Mouse (Mus musculus) kidney, embryonic 14.5 days (tissue): ENCODE measurements at regions not wholly inside any gene's neighbourhood (a gene's known extent, or its start where the extent isn't known, plus 50 kb on each side); places are given as distances from the start of the nearest gene placed in this dataset.

Source experiments
- ATAC-seq: fragments of 200-750 bp; cut with Nextera tagmentation; 2 replicates; pipeline ENCODE4 v1.8.0; 2017; ENCODE audit warnings: moderate number of reproducible peaks, mild to moderate bottlenecking, moderate TSS enrichment, moderate library complexity; ENCODE audit not compliant: low FRiP score, low TSS enrichment
- H3K27ac ChIP-seq: fragments of 300-500 bp; sonication (generic); 2 replicates; pipeline ENCODE4 v1.5.1; 2014; ENCODE audit warnings: low read depth, mild to moderate bottlenecking, low read length, moderate library complexity, mixed read lengths
- H3K27me3 ChIP-seq: fragments of 300-500 bp; sonication (generic); 2 replicates; pipeline ENCODE4 v1.6.1; 2014; ENCODE audit warnings: mild to moderate bottlenecking, low read length; ENCODE audit not compliant: control insufficient read depth, insufficient read depth
- H3K36me3 ChIP-seq: fragments of 300-500 bp; sonication (generic); 2 replicates; pipeline ENCODE4 v1.6.1; 2014; ENCODE audit warnings: low read length, mixed read lengths; ENCODE audit not compliant: control insufficient read depth, insufficient read depth
- H3K4me1 ChIP-seq: fragments of 300-500 bp; sonication (generic); 2 replicates; pipeline ENCODE4 v1.6.1; 2014; ENCODE audit warnings: low read length, mixed read lengths; ENCODE audit not compliant: control insufficient read depth, insufficient read depth
- H3K4me2 ChIP-seq: fragments of 300-500 bp; sonication (generic); replicated peaks from 2 replicates; pipeline ENCODE4 v1.6.1; 2014; ENCODE audit warnings: low read depth, mild to moderate bottlenecking, low read length
- H3K4me3 ChIP-seq: fragments of 300-500 bp; sonication (generic); 2 replicates; pipeline ENCODE4 v1.5.1; 2014; ENCODE audit warnings: mild to moderate bottlenecking, low read length
- H3K9ac ChIP-seq: fragments of 300-500 bp; sonication (generic); 2 replicates; pipeline ENCODE4 v1.6.1; 2014; ENCODE audit warnings: low read depth, mild to moderate bottlenecking, low read length, moderate library complexity
- H3K9me3 ChIP-seq: fragments of 300-500 bp; sonication (generic); 2 replicates; pipeline ENCODE4 v1.6.1; 2016; ENCODE audit warnings: low read length; ENCODE audit not compliant: control insufficient read depth
- WGBS: fragments of 180-500 bp; shearing (Covaris S2); extraction: QIAGEN DNeasy Blood & Tissue Kit; methylation state at CpG from one replicate; pipeline ENCODE4 v1.1.7; 2014; 5-methylcytosine and 5-hydroxymethylcytosine counted together

GRCm38 (mm10) chr9:63838996-63839772 is 81.4 kb upstream of the Smad3 start:
- WGBS = 89% methylated on average over 14 of the region's 14 CpGs

GRCm38 (mm10) chr9:63837552-63837951 is 79.8 kb upstream of the Smad3 start:
- WGBS = 51% methylated on average over 6 of the region's 6 CpGs
- no peak for ATAC-seq
- peak overlapping the region; percentile 57 for H3K27ac ChIP-seq

More at GRCm38 (mm10) chr9:63838996-63839772, 81.4 kb upstream of the Smad3 start:
- Histone ChIP-seq H3K4me2 (no peak overlapping the region), H3K4me3 (no peak overlapping the region), H3K27ac (no peak overlapping the region), H3K9me3 (no peaks in the 10 kb centered on the region), H3K27me3 (peaks cover 3% of the 10 kb centered on the region), H3K9ac (no peak overlapping the region), H3K36me3 (no peaks in the 10 kb centered on the region), H3K4me1 (peaks cover 22% of the 10 kb centered on the region)
- ATAC-seq = no peak

GRCm38 (mm10) chr9:63836565-63837284 is 78.9 kb upstream of the Smad3 start:
- Histone ChIP-seq H3K4me3 (no peak overlapping the region), H3K9me3 (no peaks in the 10 kb centered on the region), H3K9ac (peak overlapping the region; percentile 18; the same call in 1 of the 2 replicates), H3K4me1 (peaks cover 22% of the 10 kb centered on the region), H3K36me3 (no peaks in the 10 kb centered on the region), H3K27ac (peak overlapping the region; percentile 57), H3K4me2 (peak overlapping the region; percentile 17; the same call in 1 of the 2 replicates), H3K27me3 (peaks cover 3% of the 10 kb centered on the region)
- peak; percentile 75 for ATAC-seq
- WGBS = 21% methylated on average over 5 of the region's 5 CpGs

More at GRCm38 (mm10) chr9:63837552-63837951, 79.8 kb upstream of the Smad3 start:
- Histone ChIP-seq H3K9me3 (no peaks in the 10 kb centered on the region), H3K4me3 (no peak overlapping the region), H3K27me3 (peaks cover 3% of the 10 kb centered on the region), H3K4me2 (no peak overlapping the region), H3K4me1 (peaks cover 22% of the 10 kb centered on the region), H3K36me3 (no peaks in the 10 kb centered on the region), H3K9ac (no peak overlapping the region)

GRCm38 (mm10) chr9:63836036-63836435 is 78.2 kb upstream of the Smad3 start:
- peak overlapping the region; percentile 18; the same call in 1 of the 2 replicates for H3K9ac ChIP-seq
- peaks cover 22% of the 10 kb centered on the region for H3K4me1 ChIP-seq
- WGBS = 33% methylated on average over 11 of the region's 11 CpGs
- H3K9me3 ChIP-seq = no peaks in the 10 kb centered on the region
- H3K27me3 ChIP-seq = peaks cover 3% of the 10 kb centered on the region
- ATAC-seq = no peak
- no peak overlapping the region for H3K4me3 ChIP-seq
- peak overlapping the region; percentile 57 for H3K27ac ChIP-seq
- H3K36me3 ChIP-seq = no peaks in the 10 kb centered on the region
- H3K4me2 ChIP-seq = peak overlapping the region; percentile 17

- WGBS = 40% methylated on average over 3 of the region's 3 CpGs
- Histone ChIP-seq H3K4me3 (no peak overlapping the region), H3K9me3 (no peaks in the 10 kb centered on the region), H3K27me3 (peaks cover 2% of the 10 kb centered on the region), H3K9ac (no peak overlapping the region), H3K4me1 (peaks cover 22% of the 10 kb centered on the region), H3K27ac (no peak overlapping the region), H3K36me3 (no peaks in the 10 kb centered on the region), H3K4me2 (no peak overlapping the region)
- ATAC-seq = no peak
Measured at GRCm38 (mm10) chr9:63834416-63834815, 76.6 kb upstream of the Smad3 start.

GRCm38 (mm10) chr9:63818163-63818562 is 60.4 kb upstream of the Smad3 start:
- Histone ChIP-seq H3K9ac (no peak overlapping the region), H3K36me3 (no peaks in the 10 kb centered on the region), H3K4me3 (no peak overlapping the region), H3K9me3 (0 out of 2 replicates have a peak, but pooled peaks cover 2% of the 10 kb centered on the region), H3K4me1 (no peaks in the 10 kb centered on the region), H3K27ac (no peak overlapping the region), H3K27me3 (no peaks in the 10 kb centered on the region), H3K4me2 (no peak overlapping the region)
- 83% methylated on average over 3 of the region's 3 CpGs for WGBS
- ATAC-seq = no peak

- H3K9me3 ChIP-seq = 0 out of 2 replicates have a peak, but pooled peaks cover 2% of the 10 kb centered on the region
- no peak for ATAC-seq
- H3K4me2 ChIP-seq = no peak overlapping the region
- H3K4me1 ChIP-seq = no peaks in the 10 kb centered on the region
- H3K4me3 ChIP-seq = no peak overlapping the region
- H3K27ac ChIP-seq = no peak overlapping the region
- no peaks in the 10 kb centered on the region for H3K27me3 ChIP-seq
- 61% methylated on average over 2 of the region's 2 CpGs for WGBS
- no peaks in the 10 kb centered on the region for H3K36me3 ChIP-seq
- H3K9ac ChIP-seq = no peak overlapping the region
Measured at GRCm38 (mm10) chr9:63816540-63816939, 58.7 kb upstream of the Smad3 start.

GRCm38 (mm10) chr9:63809901-63810587 is 52.2 kb upstream of the Smad3 start:
- H3K9me3 ChIP-seq = no peaks in the 10 kb centered on the region
- H3K27me3 ChIP-seq = no peaks in the 10 kb centered on the region
- no peak overlapping the region for H3K9ac ChIP-seq
- H3K4me3 ChIP-seq = no peak overlapping the region
- peak; percentile 32; the same call in 1 of the 2 replicates for ATAC-seq
- H3K4me2 ChIP-seq = no peak overlapping the region
- WGBS = 29% methylated on average over 3 of the region's 3 CpGs
- no peak overlapping the region for H3K27ac ChIP-seq
- H3K36me3 ChIP-seq = no peaks in the 10 kb centered on the region
- H3K4me1 ChIP-seq = no peaks in the 10 kb centered on the region
